Mouse (Mus musculus): Measurements from ENCODE around the gene Arid3a.

- TF ChIP-seq POLR2A (IDR thresholded peaks at IDR 0.05; ENCODE audit: low read depth, low read length) (no peak), CTCF (IDR thresholded peaks at IDR 0.05; ENCODE audit: extremely low read depth, insufficient read depth, insufficient read length, insufficient replicate concordance) (no peak)
These were observed 12.5 kb upstream of the Arid3a start for GRCm38 (mm10) chr10:79914131-79914947.
